Mouse (Mus musculus): Measurements from ENCODE around the gene Mfsd6l. TPM values are rescaled to one million over a fixed set of nuclear protein-coding genes. Genes with fewer than 3 reads are reported as not detected.
A peak's percentile ranks its signal among the peaks of the same experiment; 100 is the strongest.

Mfsd6l gene
- polyA plus RNA-seq, 1 experiment: not detected

- H3K27ac ChIP-seq (ENCODE audit: insufficient read depth, low read length): no peak overlapping the region
- TF ChIP-seq POLR2A (IDR thresholded peaks at IDR 0.05; ENCODE audit: low read depth, low read length) (no peak), CTCF (IDR thresholded peaks at IDR 0.05; ENCODE audit: borderline replicate concordance, insufficient read depth, low read length) (no peak)
- no peak overlapping the region for H3K4me3 ChIP-seq (ENCODE audit: insufficient read depth, low read length)
- H3K4me1 ChIP-seq (ENCODE audit: control insufficient read depth, insufficient read depth, low read length): no peaks in the 10 kb centered on the region
These were observed 8.5 kb upstream of the Mfsd6l start for GRCm38 (mm10) chr11:68547484-68547883.

DNA sequence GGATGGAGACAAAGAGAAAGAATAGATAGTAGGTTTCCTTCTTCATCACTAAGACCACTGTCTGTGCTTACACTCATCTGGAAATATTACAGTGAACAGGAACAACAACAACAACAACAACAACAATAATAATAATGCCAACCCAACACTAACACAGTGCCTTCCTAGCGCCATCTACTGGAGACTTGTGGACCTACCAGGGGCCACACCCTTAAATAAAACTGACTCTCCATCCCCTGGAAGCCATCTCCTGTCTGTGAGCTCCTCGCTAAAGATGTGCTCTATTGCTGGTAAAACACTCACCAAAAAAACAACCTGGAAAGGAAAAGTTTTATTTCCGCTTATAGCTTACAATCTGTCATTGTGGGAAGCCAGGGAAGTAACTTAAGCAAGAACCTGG lies 6.4 kb upstream of the Mfsd6l start:
- no peaks in the 10 kb centered on the region for H3K4me1 ChIP-seq (ENCODE audit: control insufficient read depth, insufficient read depth, low read length)
- TF ChIP-seq POLR2A (IDR thresholded peaks at IDR 0.05; ENCODE audit: low read depth, low read length): no peak
- no peak for TF ChIP-seq CTCF (IDR thresholded peaks at IDR 0.05; ENCODE audit: borderline replicate concordance, insufficient read depth, low read length)
- H3K4me3 ChIP-seq (ENCODE audit: insufficient read depth, low read length): no peak overlapping the region
- no peak overlapping the region for H3K27ac ChIP-seq (ENCODE audit: insufficient read depth, low read length)

DNA sequence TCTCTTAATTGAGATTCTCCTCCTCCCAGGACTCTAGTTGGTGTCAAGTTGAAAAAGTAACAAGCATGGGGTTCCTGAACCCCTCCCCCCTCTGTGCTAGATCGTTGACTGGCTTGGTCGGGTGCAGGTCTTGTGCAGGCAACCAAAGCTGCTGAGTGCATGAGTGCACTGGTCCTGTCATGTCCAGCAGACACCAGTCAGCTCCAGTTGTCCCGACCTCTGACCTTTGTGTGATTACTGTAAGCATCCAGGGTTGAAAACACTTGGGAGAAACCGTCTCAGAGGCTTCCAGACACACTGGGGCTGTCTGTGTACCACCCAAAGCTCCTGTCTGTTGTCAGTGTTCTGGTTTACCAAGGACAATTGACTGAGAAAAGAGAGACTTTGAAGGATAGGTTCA lies 5.6 kb upstream of the Mfsd6l start:
- no peaks in the 10 kb centered on the region for H3K4me1 ChIP-seq (ENCODE audit: control insufficient read depth, insufficient read depth, low read length)
- TF ChIP-seq POLR2A (IDR thresholded peaks at IDR 0.05; ENCODE audit: low read depth, low read length) (no peak), CTCF (IDR thresholded peaks at IDR 0.05; ENCODE audit: borderline replicate concordance, insufficient read depth, low read length) (no peak)
- H3K27ac ChIP-seq (ENCODE audit: insufficient read depth, low read length): no peak overlapping the region
- no peak overlapping the region for H3K4me3 ChIP-seq (ENCODE audit: insufficient read depth, low read length)

DNA sequence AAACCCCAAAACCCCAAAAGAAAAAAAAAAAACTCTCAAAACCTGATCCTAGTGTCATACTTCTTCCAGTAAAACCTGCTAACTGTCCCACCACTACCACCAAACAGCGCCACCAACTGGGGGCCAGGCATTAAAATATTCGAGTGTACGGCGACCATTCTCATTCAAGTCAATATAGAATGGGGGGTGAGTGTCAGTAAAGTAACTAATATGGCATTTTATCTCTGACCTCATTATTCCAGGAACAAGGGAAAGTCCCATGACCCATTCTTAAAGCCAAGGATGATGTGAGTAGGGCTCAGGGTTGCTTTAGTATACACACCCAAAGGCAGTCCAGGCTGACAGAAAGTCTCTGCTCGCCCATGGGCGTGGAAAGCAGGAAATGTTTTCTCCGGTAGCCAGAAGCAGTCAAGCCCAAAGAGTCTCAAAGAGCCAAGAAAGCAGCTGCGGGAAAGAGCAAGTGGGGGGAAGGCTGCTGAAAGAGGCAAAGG lies 2.0 kb upstream of the Mfsd6l start:
- Histone ChIP-seq H3K4me3 (ENCODE audit: insufficient read depth, low read length) (no peak overlapping the region), H3K27ac (ENCODE audit: insufficient read depth, low read length) (no peak overlapping the region), H3K4me1 (ENCODE audit: control insufficient read depth, insufficient read depth, low read length) (no peaks in the 10 kb centered on the region)
- TF ChIP-seq CTCF (IDR thresholded peaks at IDR 0.05; ENCODE audit: borderline replicate concordance, insufficient read depth, low read length) (no peak), POLR2A (IDR thresholded peaks at IDR 0.05; ENCODE audit: low read depth, low read length) (no peak)

DNA sequence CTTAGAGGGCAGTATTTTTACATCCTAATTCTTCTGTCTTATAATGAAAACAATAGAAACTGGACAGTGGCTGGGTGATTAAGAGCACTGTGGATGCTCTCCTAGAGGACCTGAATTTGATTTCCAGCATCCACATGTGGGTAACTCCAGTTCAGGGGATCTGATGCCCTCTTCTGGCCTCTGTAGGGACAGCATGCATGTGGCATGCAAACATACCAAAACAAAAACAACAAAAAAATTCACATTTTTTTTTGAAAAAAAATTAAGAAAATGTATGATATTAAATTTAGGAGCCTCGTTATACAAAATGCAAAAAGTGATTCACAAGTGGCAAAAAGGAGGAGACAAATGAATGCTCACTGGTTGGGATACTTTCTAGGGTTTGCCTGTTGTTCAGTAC lies 3.6 kb downstream of the Mfsd6l start:
- Histone ChIP-seq H3K4me3 (ENCODE audit: insufficient read depth, low read length) (no peak overlapping the region), H3K4me1 (ENCODE audit: control insufficient read depth, insufficient read depth, low read length) (no peaks in the 10 kb centered on the region), H3K27ac (ENCODE audit: insufficient read depth, low read length) (no peak overlapping the region)
- TF ChIP-seq CTCF (IDR thresholded peaks at IDR 0.05; ENCODE audit: borderline replicate concordance, insufficient read depth, low read length) (peak; percentile 23; the same call in 1 of the 2 replicates), POLR2A (IDR thresholded peaks at IDR 0.05; ENCODE audit: low read depth, low read length) (no peak)

DNA sequence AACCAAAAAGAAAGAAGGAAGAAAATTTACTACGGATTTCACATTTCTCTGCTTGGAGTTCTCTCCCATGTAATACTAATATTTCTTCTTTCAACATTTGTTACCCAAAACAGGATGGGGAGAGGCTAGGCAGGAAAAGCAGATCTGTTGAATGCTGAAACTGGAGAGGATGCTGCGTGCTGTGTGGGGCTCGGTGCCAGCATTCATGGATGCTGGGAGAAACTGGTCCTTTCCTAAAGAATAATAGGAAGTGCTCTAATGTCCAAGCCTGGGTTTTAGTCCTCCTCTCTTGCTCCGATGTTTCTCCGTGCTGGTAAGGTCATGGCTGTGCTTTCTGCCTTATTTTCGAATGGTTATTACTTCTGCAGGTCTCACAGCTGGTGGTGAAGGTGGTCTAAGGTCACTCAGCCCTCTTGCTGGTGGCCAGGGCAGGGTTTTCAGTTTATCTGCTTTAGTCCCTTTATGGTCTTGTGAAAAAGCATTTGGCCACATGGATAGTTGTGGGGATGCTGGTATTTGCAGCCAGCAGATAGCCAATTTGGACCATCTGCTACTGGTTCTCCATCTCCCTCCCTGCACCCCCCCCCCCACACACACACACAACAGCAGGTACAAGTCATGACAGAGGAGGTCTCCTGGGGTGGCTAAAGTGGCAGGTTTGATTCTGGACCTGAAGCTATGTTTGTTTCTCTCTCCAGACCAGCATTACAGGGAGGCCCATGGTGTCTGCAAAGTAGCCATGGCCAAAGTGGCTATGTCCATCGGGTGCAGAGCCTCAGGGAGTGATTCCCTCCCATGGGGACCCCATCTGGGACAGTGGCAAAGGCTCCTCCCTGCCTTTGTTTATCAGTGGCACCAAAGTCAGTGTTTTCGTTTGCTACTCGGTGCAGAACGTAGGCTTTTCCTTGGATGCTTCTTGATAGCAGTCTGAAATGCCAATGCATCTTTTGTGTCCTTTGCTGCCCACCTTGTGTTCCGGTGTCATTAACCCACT lies 6.3 kb downstream of the Mfsd6l start:
- no peak overlapping the region for H3K27ac ChIP-seq (ENCODE audit: insufficient read depth, low read length)
- H3K4me3 ChIP-seq (ENCODE audit: insufficient read depth, low read length): no peak overlapping the region
- H3K4me1 ChIP-seq (ENCODE audit: control insufficient read depth, insufficient read depth, low read length): no peaks in the 10 kb centered on the region
- no peak for TF ChIP-seq CTCF (IDR thresholded peaks at IDR 0.05; ENCODE audit: borderline replicate concordance, insufficient read depth, low read length)
- no peak for TF ChIP-seq POLR2A (IDR thresholded peaks at IDR 0.05; ENCODE audit: low read depth, low read length)

GRCm38 (mm10) chr11:68564356-68565031 lies 8.5 kb downstream of the Mfsd6l start:
- TF ChIP-seq CTCF (IDR thresholded peaks at IDR 0.05; ENCODE audit: borderline replicate concordance, insufficient read depth, low read length) (no peak), POLR2A (IDR thresholded peaks at IDR 0.05; ENCODE audit: low read depth, low read length) (no peak)
- no peak overlapping the region for H3K27ac ChIP-seq (ENCODE audit: insufficient read depth, low read length)
- no peaks in the 10 kb centered on the region for H3K4me1 ChIP-seq (ENCODE audit: control insufficient read depth, insufficient read depth, low read length)
- no peak overlapping the region for H3K4me3 ChIP-seq (ENCODE audit: insufficient read depth, low read length)

GRCm38 (mm10) chr11:68565032-68565429 lies 9.0 kb downstream of the Mfsd6l start:
- TF ChIP-seq CTCF (IDR thresholded peaks at IDR 0.05; ENCODE audit: borderline replicate concordance, insufficient read depth, low read length) (no peak), POLR2A (IDR thresholded peaks at IDR 0.05; ENCODE audit: low read depth, low read length) (no peak)
- Histone ChIP-seq H3K4me3 (ENCODE audit: insufficient read depth, low read length) (no peak overlapping the region), H3K27ac (ENCODE audit: insufficient read depth, low read length) (no peak overlapping the region), H3K4me1 (ENCODE audit: control insufficient read depth, insufficient read depth, low read length) (no peaks in the 10 kb centered on the region)

GRCm38 (mm10) chr11:68566447-68567059 lies 10.6 kb downstream of the Mfsd6l start:
- H3K4me3 ChIP-seq (ENCODE audit: insufficient read depth, low read length): no peak overlapping the region; the same call in 1 of the 2 replicates

More at GRCm38 (mm10) chr11:68566447-68567059, 10.6 kb downstream of the Mfsd6l start:
- H3K27ac ChIP-seq (ENCODE audit: insufficient read depth, low read length): no peak overlapping the region
- no peaks in the 10 kb centered on the region for H3K4me1 ChIP-seq (ENCODE audit: control insufficient read depth, insufficient read depth, low read length)
- TF ChIP-seq CTCF (IDR thresholded peaks at IDR 0.05; ENCODE audit: borderline replicate concordance, insufficient read depth, low read length) (0 out of 2 replicates have a peak, but pooled peaks have one; percentile 18), POLR2A (IDR thresholded peaks at IDR 0.05; ENCODE audit: low read depth, low read length) (no peak)
